26 mouse cellular contexts compared by ENCODE assay signal in genomic region chr10:22265060-22265459, GRCm38 (mm10).
"Had no signal": no experiment of that assay in that cellular context is flagged by ENCODE, and none has a peak within 500 bp of the region (broad histone marks: within the 10 kb centered on the region; RNA-seq: fewer than 3 reads in every experiment).

No protein-coding gene starts in this region.

- ATAC-seq: forebrain, embryonic 13.5 days; forebrain, embryonic 14.5 days; forebrain, embryonic 15.5 days; forebrain, embryonic 16.5 days; forebrain, postnatal 0 days had no signal

- DNase-seq: cerebellum, adult 2 months; cerebellum, adult 8-10 months; cerebellum, adult 9-10 months; cerebellum, adult 9-11 months; cerebellum, postnatal 10 days; cerebellum, postnatal 14 days; cerebellum, postnatal 25 days; cerebellum, postnatal 36 days; gastrocnemius, adult 2 months; gastrocnemius, postnatal 10 days; gastrocnemius, postnatal 14 days; gastrocnemius, postnatal 25 days; gastrocnemius, postnatal 36 days; heart, adult 2 months had no signal

- H3K9ac ChIP-seq: embryonic facial prominence, embryonic 12.5 days; embryonic facial prominence, embryonic 13.5 days; embryonic facial prominence, embryonic 15.5 days; forebrain, embryonic 12.5 days; forebrain, embryonic 13.5 days; forebrain, embryonic 15.5 days; forebrain, postnatal 0 days had no signal

- H3K4me2 ChIP-seq: embryonic facial prominence, embryonic 12.5 days; embryonic facial prominence, embryonic 13.5 days; embryonic facial prominence, embryonic 15.5 days; forebrain, embryonic 12.5 days; forebrain, embryonic 13.5 days; forebrain, embryonic 15.5 days had no signal

- H3K4me3 ChIP-seq: embryonic facial prominence, embryonic 10.5 days; embryonic facial prominence, embryonic 12.5 days; embryonic facial prominence, embryonic 13.5 days; embryonic facial prominence, embryonic 15.5 days; erythroblast, embryonic 14.5 days; forebrain, embryonic 10.5 days; forebrain, embryonic 12.5 days; forebrain, embryonic 13.5 days; forebrain, embryonic 15.5 days; gastrocnemius, adult 2 months; heart, adult 2 months had no signal

- H3K27me3 ChIP-seq: embryonic facial prominence, embryonic 12.5 days; embryonic facial prominence, embryonic 13.5 days; embryonic facial prominence, embryonic 15.5 days; forebrain, embryonic 12.5 days; forebrain, embryonic 13.5 days; forebrain, embryonic 15.5 days had no signal

- H3K36me3 ChIP-seq: embryonic facial prominence, embryonic 10.5 days; embryonic facial prominence, embryonic 12.5 days; embryonic facial prominence, embryonic 13.5 days; embryonic facial prominence, embryonic 15.5 days; forebrain, embryonic 10.5 days; forebrain, embryonic 12.5 days; forebrain, embryonic 15.5 days had no signal

- H3K27ac ChIP-seq: embryonic facial prominence, embryonic 10.5 days; embryonic facial prominence, embryonic 12.5 days; embryonic facial prominence, embryonic 13.5 days; embryonic facial prominence, embryonic 15.5 days; forebrain, embryonic 10.5 days; forebrain, embryonic 12.5 days; forebrain, embryonic 13.5 days; forebrain, embryonic 15.5 days; gastrocnemius, adult 2 months; heart, adult 2 months had no signal

- H3K4me1 ChIP-seq: embryonic facial prominence, embryonic 10.5 days; embryonic facial prominence, embryonic 12.5 days; embryonic facial prominence, embryonic 13.5 days; embryonic facial prominence, embryonic 15.5 days; forebrain, embryonic 10.5 days; forebrain, embryonic 12.5 days; forebrain, embryonic 13.5 days; forebrain, embryonic 15.5 days had no signal
